Mouse (Mus musculus) intestine, postnatal 0 days (tissue): ENCODE measurements around the gene Sulf2. TPM values are rescaled to one million over a fixed set of nuclear protein-coding genes. Genes with fewer than 3 reads are reported as not detected.

Experiments used
- ATAC-seq: fragments of 200-750 bp; cut with Nextera tagmentation; 2 replicates; pipeline ENCODE4 v1.8.0; 2017; ENCODE audit warnings: mild to moderate bottlenecking, moderate TSS enrichment, moderate library complexity
- H3K27ac ChIP-seq: fragments of 300-500 bp; sonication (generic); 2 replicates; pipeline ENCODE4 v1.5.1; 2014; ENCODE audit warnings: mild to moderate bottlenecking, low read depth, low read length, moderate library complexity
- H3K27me3 ChIP-seq: fragments of 300-500 bp; sonication (generic); replicated peaks from 2 replicates; pipeline ENCODE4 v1.6.1; 2014; ENCODE audit warnings: low read length, mixed read lengths; ENCODE audit not compliant: control insufficient read depth, insufficient read depth
- H3K36me3 ChIP-seq: fragments of 300-500 bp; sonication (generic); 2 replicates; pipeline ENCODE4 v1.6.1; 2014; ENCODE audit warnings: mild to moderate bottlenecking, moderate library complexity; ENCODE audit not compliant: control insufficient read depth, insufficient read depth
- H3K4me1 ChIP-seq: fragments of 300-500 bp; sonication (generic); replicated peaks from 2 replicates; pipeline ENCODE4 v1.6.1; 2014; ENCODE audit warnings: antibody characterized with exemption, low read length, mixed read lengths; ENCODE audit not compliant: control insufficient read depth, insufficient read depth
- H3K4me2 ChIP-seq: fragments of 300-500 bp; sonication (generic); replicated peaks from 2 replicates; pipeline ENCODE4 v1.6.1; 2014; ENCODE audit warnings: low read depth, mild to moderate bottlenecking, moderate library complexity
- H3K4me3 ChIP-seq: fragments of 300-500 bp; sonication (generic); 2 replicates; pipeline ENCODE4 v1.5.1; 2014; ENCODE audit warnings: low read depth, low read length
- H3K9ac ChIP-seq: fragments of 300-500 bp; sonication (generic); 2 replicates; pipeline ENCODE4 v1.6.1; 2014; ENCODE audit warnings: mild to moderate bottlenecking, low read depth, low read length
- H3K9me3 ChIP-seq: fragments of 300-500 bp; sonication (generic); 2 replicates; pipeline ENCODE4 v1.6.1; 2016; ENCODE audit warnings: mixed run types; ENCODE audit not compliant: control insufficient read depth
- CTCF ChIP-seq: sonication (generic); IDR thresholded peaks from 2 replicates; pipeline ENCODE4 v1.5.1; 2016; ENCODE audit warnings: low read depth, mild to moderate bottlenecking, control low read depth, antibody characterized with exemption, moderate library complexity
- WGBS: fragments of 180-500 bp; shearing (Covaris S2); extraction: QIAGEN DNeasy Blood & Tissue Kit; methylation state at CpG from one replicate; pipeline ENCODE4 v1.1.7; 2014; 5-methylcytosine and 5-hydroxymethylcytosine counted together
- polyA plus RNA-seq: library from polyadenylated mRNA; unstranded; fragments of >200 nt; fragmentation: Nextera tagmentation; extraction: Ambion mirVana; gene quantifications from 2 replicates; pipeline ENCODE4 v1.2.1, GENCODE M21; 2015

The Sulf2 gene
- polyA plus RNA-seq, 1 experiment from 2014 or later: 66.4 TPM

DNA sequence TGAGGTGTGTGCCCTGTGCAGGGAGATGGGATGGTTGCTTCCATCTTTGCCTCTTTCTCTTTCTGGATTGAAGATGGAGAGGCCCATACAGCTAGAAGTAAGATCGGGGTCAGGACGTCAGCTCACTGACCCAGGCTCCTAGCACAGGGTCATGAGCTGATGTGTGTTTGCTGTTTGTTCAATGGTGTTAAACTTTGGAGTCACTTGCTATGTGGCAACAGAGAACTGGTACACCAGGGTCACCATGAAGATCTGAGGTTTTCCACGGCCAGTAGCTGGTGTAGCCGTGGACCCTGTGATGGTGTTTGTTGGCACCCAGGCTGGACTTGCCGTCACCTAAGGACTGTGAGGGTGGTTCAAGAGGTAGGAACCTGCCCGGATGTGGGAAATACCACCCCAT, 63.1 kb downstream of the Sulf2 start:
- 96% methylated on average over 6 of the region's 6 CpGs for WGBS
- Histone ChIP-seq H3K9me3 (no peaks in the 10 kb centered on the region), H3K4me2 (no peak overlapping the region), H3K36me3 (peaks cover 55% of the 10 kb centered on the region), H3K4me3 (no peak overlapping the region), H3K9ac (no peak overlapping the region), H3K27ac (no peak overlapping the region), H3K27me3 (no peaks in the 10 kb centered on the region), H3K4me1 (no peaks in the 10 kb centered on the region)
- no peak for ATAC-seq
- no peak for TF ChIP-seq CTCF

DNA sequence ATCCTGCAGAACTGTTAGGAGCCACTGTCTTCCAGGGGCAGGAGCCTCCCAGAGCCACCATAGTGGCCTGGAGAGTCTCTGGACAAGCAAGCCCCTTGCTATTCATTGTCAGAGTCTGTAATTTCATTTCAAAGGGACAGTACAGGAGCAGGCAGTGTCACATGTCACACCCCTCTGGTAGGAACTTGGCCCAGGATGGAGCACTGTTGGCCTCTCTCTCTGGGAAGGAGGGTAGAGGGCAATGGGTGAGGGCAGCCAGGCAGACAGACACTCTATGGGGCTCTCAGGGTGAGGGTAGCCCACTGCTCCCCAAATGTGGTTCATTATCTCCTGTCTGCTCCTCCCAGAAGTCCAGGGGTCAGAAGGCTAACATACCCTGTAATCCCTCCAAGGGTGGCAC, 63.9 kb downstream of the Sulf2 start:
- Histone ChIP-seq H3K27ac (no peak overlapping the region), H3K36me3 (peaks cover 62% of the 10 kb centered on the region), H3K4me2 (no peak overlapping the region), H3K4me1 (no peaks in the 10 kb centered on the region), H3K4me3 (no peak overlapping the region), H3K9me3 (no peaks in the 10 kb centered on the region), H3K27me3 (no peaks in the 10 kb centered on the region), H3K9ac (no peak overlapping the region)
- no peak for ATAC-seq
- TF ChIP-seq CTCF: no peak

DNA sequence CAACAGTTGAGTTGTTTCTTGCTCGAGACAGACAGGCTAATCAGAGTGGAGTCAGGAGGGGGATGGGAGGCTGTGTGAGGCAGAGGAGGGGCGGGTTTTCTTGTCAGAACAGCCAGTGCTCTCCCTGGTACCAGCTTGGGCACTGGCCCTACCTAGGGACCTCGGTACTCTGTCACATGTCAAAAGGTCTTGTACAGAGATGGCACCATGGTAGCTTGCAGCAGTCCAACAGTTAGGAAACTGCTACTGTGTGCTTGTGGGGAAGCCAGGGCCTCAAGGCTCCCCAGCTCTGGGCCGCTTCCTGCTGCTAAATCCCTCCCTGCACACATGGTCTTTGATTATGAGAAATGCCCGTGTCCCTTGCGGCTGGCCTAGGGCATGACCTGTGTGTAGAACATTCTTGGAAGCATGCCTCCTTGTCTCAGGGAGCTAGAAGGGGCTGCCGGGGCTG, 65.3 kb downstream of the Sulf2 start:
- Histone ChIP-seq H3K27me3 (no peaks in the 10 kb centered on the region), H3K9ac (no peak overlapping the region), H3K4me2 (no peak overlapping the region), H3K27ac (no peak overlapping the region), H3K9me3 (no peaks in the 10 kb centered on the region), H3K36me3 (peaks cover 69% of the 10 kb centered on the region), H3K4me3 (no peak overlapping the region), H3K4me1 (no peaks in the 10 kb centered on the region)
- TF ChIP-seq CTCF: no peak
- WGBS: 58% methylated on average over 7 of the region's 7 CpGs
- ATAC-seq: no peak

DNA sequence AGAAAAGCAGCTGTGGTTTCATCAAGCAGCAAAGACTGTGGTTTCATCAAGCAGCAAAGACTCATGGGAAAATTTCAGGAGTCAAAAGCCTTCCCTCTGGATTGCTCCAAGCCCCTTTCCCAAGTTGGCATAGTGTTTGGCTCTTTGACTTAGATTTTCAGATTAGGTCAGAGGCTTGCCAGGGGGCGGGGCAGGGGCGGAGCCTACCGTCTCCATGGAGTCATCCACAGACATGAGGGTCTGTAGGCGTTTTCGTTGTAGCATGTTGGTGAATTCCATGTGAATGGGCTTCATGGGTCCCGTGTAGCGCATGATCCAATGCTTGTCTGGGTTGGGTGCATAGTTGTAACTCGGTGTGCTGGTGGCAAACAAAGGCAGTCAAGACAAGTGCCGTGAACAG, 66.5 kb downstream of the Sulf2 start:
- no peak for ATAC-seq

DNA sequence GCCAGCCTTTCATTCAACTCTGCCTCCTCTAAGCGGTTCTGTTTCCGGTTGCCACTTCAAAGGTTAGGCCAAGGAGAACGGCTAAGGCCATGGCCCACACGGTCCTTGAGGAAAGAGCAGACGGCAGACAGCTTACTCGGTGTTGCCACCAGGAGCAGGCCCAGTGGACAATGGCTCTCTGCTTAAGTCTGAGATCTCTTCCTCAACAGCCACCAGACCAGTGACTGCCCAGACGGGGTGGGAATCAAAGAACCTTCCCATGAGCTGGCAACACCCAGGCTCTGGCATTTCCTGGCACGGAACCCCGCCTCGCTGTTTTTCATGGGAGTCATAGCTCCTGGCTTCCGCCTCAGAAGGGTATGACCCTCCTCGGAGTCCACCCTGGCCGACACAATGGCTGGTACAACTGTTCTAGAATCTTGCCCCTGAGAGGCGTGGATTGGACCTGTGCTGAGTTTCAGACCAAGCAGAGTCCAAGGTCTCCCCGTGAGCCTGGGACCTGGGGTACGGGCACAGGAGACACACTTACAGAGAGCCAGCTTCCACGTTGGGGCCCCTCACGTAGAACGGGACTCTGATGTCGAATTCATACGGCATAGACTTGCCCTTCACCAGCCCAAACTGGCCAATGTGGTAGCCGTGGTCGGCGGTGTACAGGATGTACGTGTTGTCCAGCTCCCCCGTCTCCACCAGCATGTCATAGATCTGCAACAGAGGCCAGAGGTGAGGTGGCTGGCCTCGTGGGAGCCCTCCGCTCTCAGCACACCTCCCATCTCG, 68.8 kb downstream of the Sulf2 start:
- 87% methylated on average over 29 of the region's 29 CpGs for WGBS
- no peak overlapping the region for H3K4me3 ChIP-seq
- no peak for ATAC-seq
- no peak overlapping the region for H3K4me2 ChIP-seq
- H3K4me1 ChIP-seq: no peaks in the 10 kb centered on the region
- no peak for TF ChIP-seq CTCF
- H3K9me3 ChIP-seq: no peaks in the 10 kb centered on the region
- no peak overlapping the region for H3K9ac ChIP-seq
- peaks cover 64% of the 10 kb centered on the region for H3K36me3 ChIP-seq
- H3K27me3 ChIP-seq: no peaks in the 10 kb centered on the region
- no peak overlapping the region for H3K27ac ChIP-seq

More for the DNA sequence above, 66.5 kb downstream of the Sulf2 start:
- no peak for TF ChIP-seq CTCF
- no peak overlapping the region for H3K4me2 ChIP-seq
- no peak overlapping the region for H3K9ac ChIP-seq
- H3K27me3 ChIP-seq: no peaks in the 10 kb centered on the region
- no peak overlapping the region for H3K4me3 ChIP-seq
- 89% methylated on average over 9 of the region's 9 CpGs for WGBS
- no peak overlapping the region for H3K27ac ChIP-seq
- H3K9me3 ChIP-seq: no peaks in the 10 kb centered on the region
- peaks cover 70% of the 10 kb centered on the region for H3K36me3 ChIP-seq
- H3K4me1 ChIP-seq: no peaks in the 10 kb centered on the region

DNA sequence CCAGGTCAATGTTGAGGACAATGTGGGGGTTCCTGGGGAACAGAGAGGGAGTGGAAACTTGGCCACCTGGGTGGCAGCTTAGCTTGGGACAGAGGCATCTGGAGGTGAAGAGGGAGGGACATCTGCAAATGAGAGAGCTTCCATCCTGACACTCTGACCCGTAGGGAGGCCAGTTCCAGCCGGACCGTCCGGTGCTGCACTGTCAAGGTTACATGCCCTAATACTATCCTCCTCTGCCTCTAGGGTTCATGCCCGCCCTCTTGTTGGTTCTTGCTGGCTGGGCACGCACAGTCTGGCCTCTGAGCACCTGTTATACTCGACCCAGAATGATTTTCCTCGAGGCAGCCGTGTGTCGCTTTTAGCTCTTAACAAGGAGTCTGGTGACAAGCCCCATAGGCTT, 69.7 kb downstream of the Sulf2 start:
- H3K27ac ChIP-seq: no peak overlapping the region
- H3K9ac ChIP-seq: no peak overlapping the region
- no peak overlapping the region for H3K4me2 ChIP-seq
- H3K4me3 ChIP-seq: no peak overlapping the region
- peaks cover 65% of the 10 kb centered on the region for H3K36me3 ChIP-seq
- H3K27me3 ChIP-seq: no peaks in the 10 kb centered on the region
- no peak for ATAC-seq
- H3K4me1 ChIP-seq: 0 out of 2 replicates have a peak, but pooled peaks cover 1% of the 10 kb centered on the region
- TF ChIP-seq CTCF: no peak
- no peaks in the 10 kb centered on the region for H3K9me3 ChIP-seq
- WGBS: 92% methylated on average over 10 of the region's 10 CpGs
